Mouse (Mus musculus) testis, adult 2 months (tissue): ENCODE measurements around the gene Rab24.

Experiments
- CTCF ChIP-seq: fragments of 200-500 bp; IDR thresholded peaks from 2 replicates; pipeline ENCODE4 v1.5.1; 2012; ENCODE audit warnings: low read depth, mild to moderate bottlenecking, inconsistent platforms, low read length, moderate library complexity; ENCODE audit not compliant: control insufficient read depth, insufficient read depth, insufficient replicate concordance
- POLR2A ChIP-seq: fragments of 200-500 bp; IDR thresholded peaks from 2 replicates; pipeline ENCODE4 v1.6.1; 2012; ENCODE audit warnings: low read depth, mild to moderate bottlenecking, inconsistent platforms, low read length, moderate library complexity; ENCODE audit not compliant: control insufficient read depth

DNA sequence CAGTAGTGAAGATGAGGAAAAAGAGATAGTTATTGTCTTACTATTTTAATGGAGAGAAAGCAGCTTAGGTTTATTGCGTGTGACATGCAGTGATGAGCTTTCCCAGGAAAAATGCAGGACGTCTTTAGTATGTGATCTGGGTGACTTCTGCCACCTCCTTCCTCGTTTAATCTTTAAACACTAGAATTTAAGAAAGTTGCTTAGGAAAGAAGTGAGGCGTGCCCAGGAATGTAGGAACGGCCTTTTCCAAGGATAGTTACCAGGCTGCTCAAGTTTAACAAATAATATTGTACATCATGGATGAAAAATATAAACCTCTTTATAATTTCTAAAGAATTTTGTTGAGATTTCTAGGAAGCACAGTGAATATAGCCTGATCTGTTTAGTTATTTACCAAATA is 20.8 kb downstream of the Rab24 start:
- TF ChIP-seq CTCF (no peak), POLR2A (no peak)
